7 mouse cellular contexts compared by ENCODE assay signal in the genomic region with DNA sequence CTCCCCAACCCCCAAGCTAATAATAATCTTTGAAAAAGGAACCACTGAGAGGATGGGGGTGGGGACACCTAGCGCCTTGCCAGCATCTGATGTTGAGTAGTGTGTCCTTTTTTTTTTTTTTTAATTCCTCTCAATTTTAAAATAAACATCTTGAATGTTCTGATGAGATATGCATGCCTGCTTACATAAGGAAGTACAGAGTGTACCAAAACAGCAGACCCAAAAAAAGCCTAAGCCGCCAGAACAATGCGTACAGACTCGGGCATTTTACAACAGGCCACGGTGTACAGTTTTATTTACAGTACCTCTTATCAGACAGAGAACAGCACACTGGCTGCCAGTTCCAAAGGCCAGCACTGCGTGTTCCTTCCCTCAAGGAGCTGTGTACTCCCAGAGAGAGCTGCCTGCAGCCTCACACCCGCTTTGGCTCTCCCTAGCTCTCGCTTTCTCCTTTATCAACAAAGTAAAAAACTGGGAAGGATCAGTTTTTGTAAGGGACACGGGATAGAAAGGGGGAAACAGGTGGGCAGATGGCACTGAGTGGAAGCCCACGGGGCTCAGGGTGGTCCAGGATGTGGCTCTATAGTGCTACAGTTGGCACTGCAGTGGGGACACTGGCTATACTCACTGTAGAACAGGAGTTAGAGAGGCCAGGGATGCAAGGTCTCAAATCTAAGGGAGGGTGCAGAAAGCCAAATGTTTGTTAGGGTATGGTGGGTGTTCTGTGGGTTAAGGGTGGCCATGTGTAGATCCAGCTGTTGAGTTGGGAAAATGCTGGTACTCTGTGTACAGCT.
DNase-seq lines count a peak whose midpoint lies in the region; ATAC-seq and TF ChIP-seq lines count a peak whose summit lies in the region.

No protein-coding gene starts in this region.

- H3K4me2 ChIP-seq in kidney, postnatal 0 days (ENCODE audit: low read length), result no peak overlapping the region
- H3K4me2 ChIP-seq in liver, embryonic 16.5 days (ENCODE audit: low read depth, low read length), result peak overlapping the region; percentile 30

- intact Hi-C loops in gastrocnemius, postnatal 36 days (cut with DNase I), result loop anchor here (5.0 kb wide), 1 partner anchor 76 kb away; no protein-coding TSS in a partner anchor

- H3K9ac ChIP-seq in kidney, postnatal 0 days (ENCODE audit: low read depth, low read length), result no peak overlapping the region
- no peak overlapping the region for H3K9ac ChIP-seq in liver, embryonic 16.5 days (ENCODE audit: low read depth, low read length)

- peak overlapping the region; percentile 52; the same call in 1 of the 2 replicates for H3K27ac ChIP-seq in kidney, postnatal 0 days
- H3K27ac ChIP-seq in liver, embryonic 16.5 days (ENCODE audit: low read length), result 0 out of 2 replicates have a peak overlapping the region, but pooled peaks have one; percentile 61

- H3K9me3 ChIP-seq in G1E (replicated peaks), result no peaks in the 10 kb centered on the region
- H3K9me3 ChIP-seq in kidney, postnatal 0 days (replicated peaks; ENCODE audit: low read length), result no peaks in the 10 kb centered on the region
- H3K9me3 ChIP-seq in liver, embryonic 16.5 days (replicated peaks; ENCODE audit: control insufficient read depth, low read length), result no peaks in the 10 kb centered on the region

- H3K4me3 ChIP-seq in G1E (ENCODE audit: low read depth, low read length), result peak overlapping the region; percentile 36; the same call in 1 of the 2 replicates
- no peak overlapping the region for H3K4me3 ChIP-seq in kidney, postnatal 0 days (replicated peaks; ENCODE audit: low read depth, low read length)
- H3K4me3 ChIP-seq in liver, embryonic 16.5 days (ENCODE audit: low read depth, low read length), result no peak overlapping the region

- H3K27me3 ChIP-seq in G1E (ENCODE audit: insufficient read depth, low read length), result peaks cover 4% of the 10 kb centered on the region; the same call in 1 of the 2 replicates
- 0 out of 2 replicates have a peak, but pooled peaks cover 2% of the 10 kb centered on the region for H3K27me3 ChIP-seq in kidney, postnatal 0 days (ENCODE audit: insufficient read depth, low read length)
- H3K27me3 ChIP-seq in liver, embryonic 16.5 days (ENCODE audit: control insufficient read depth, insufficient read depth, low read depth, low read length), result no peaks in the 10 kb centered on the region

- WGBS in kidney, postnatal 0 days, result 35% methylated on average over 10 of the region's 10 CpGs
- WGBS in liver, embryonic 16.5 days (ENCODE audit: insufficient replicate concordance), result 10% methylated on average over 10 of the region's 10 CpGs

- H3K4me1 ChIP-seq in G1E (ENCODE audit: insufficient read depth, low read depth, low read length), result peaks cover 75% of the 10 kb centered on the region
- H3K4me1 ChIP-seq in kidney, postnatal 0 days (replicated peaks; ENCODE audit: insufficient read depth, low read length), result 0 out of 2 replicates have a peak, but pooled peaks cover 3% of the 10 kb centered on the region
- H3K4me1 ChIP-seq in liver, embryonic 16.5 days (ENCODE audit: control insufficient read depth, low read depth, low read length), result peaks cover 12% of the 10 kb centered on the region

- ATAC-seq in G1E (ENCODE audit: extremely low read depth, insufficient number of reproducible peaks, low FRiP score, poor library complexity, severe bottlenecking), result peak; percentile 90
- peak; percentile 63; the same call in 1 of the 2 replicates for ATAC-seq in kidney, postnatal 0 days (replicated peaks; ENCODE audit: low FRiP score, low read depth)
- peak; percentile 92 for ATAC-seq in liver, embryonic 16.5 days (ENCODE audit: low read depth)

- peaks cover 63% of the 10 kb centered on the region for H3K36me3 ChIP-seq in G1E (replicated peaks)
- H3K36me3 ChIP-seq in kidney, postnatal 0 days (ENCODE audit: insufficient read depth, low read length), result no peaks in the 10 kb centered on the region
- H3K36me3 ChIP-seq in liver, embryonic 16.5 days (ENCODE audit: control insufficient read depth, insufficient read depth), result no peaks in the 10 kb centered on the region

- no peak for TF ChIP-seq CTCF in G1E (IDR thresholded peaks at IDR 0.05; ENCODE audit: low read depth, low read length)
- TF ChIP-seq CTCF in kidney, postnatal 0 days (IDR thresholded peaks at IDR 0.05; ENCODE audit: low read depth), result no peak

- DNase-seq in G1E (ENCODE audit: low spot score) (peak; percentile 69), MEL-GATA-1-ER (ENCODE audit: extremely low read depth, low read depth) (peak; percentile 78)
- peak; percentile 41 to 85 for DNase-seq in gastrocnemius, postnatal 36 days
- DNase-seq in kidney, postnatal 0 days (ENCODE audit: low spot score), result peak; percentile 76
- peak; percentile 92 for DNase-seq in skeletal muscle tissue, adult 2 months (ENCODE audit: low read depth, low spot score)
- DNase-seq in yolk sac, embryonic 10.5 days (ENCODE audit: low spot score), result no peak
